Mouse (Mus musculus) heart, embryonic 14.5 days (tissue): Measurements from ENCODE around the gene Dapk1. TPM values are rescaled to one million over a fixed set of nuclear protein-coding genes. Genes with fewer than 3 reads are reported as not detected.

ENCODE experiments used
- ATAC-seq: fragments of 200-750 bp; cut with Nextera tagmentation; 2 replicates; pipeline ENCODE4 v1.8.0; 2017; ENCODE audit warnings: low read depth, moderate TSS enrichment; ENCODE audit not compliant: insufficient number of reproducible peaks, insufficient read depth, low FRiP score
- H3K27ac ChIP-seq, 2 experiments: fragments of 200-500 bp in 1 of 2; fragments of 300-500 bp in 1 of 2; sonication (generic) in 1 of 2; replicated peaks in 1 of 2; 2 replicates each; pipeline ENCODE4 v1.5.1; 2012 to 2014; ENCODE audit warnings: low read depth in 2 of 2, low read length in 2 of 2, control low read depth in 1 of 2, mild to moderate bottlenecking in 1 of 2, mixed read lengths in 1 of 2; ENCODE audit not compliant: control insufficient read depth in 1 of 2, insufficient read depth in 1 of 2
- H3K27me3 ChIP-seq: fragments of 300-500 bp; sonication (generic); 2 replicates; pipeline ENCODE4 v1.6.1; 2014; ENCODE audit warnings: mild to moderate bottlenecking, low read length, control low read depth; ENCODE audit not compliant: control insufficient read depth, insufficient read depth
- H3K36me3 ChIP-seq: fragments of 300-500 bp; sonication (generic); 2 replicates; pipeline ENCODE4 v1.6.1; 2014; ENCODE audit warnings: mild to moderate bottlenecking, control low read depth, low read length, mixed read lengths; ENCODE audit not compliant: control insufficient read depth, insufficient read depth
- H3K4me1 ChIP-seq, 2 experiments: fragments of 200-500 bp in 1 of 2; fragments of 300-500 bp in 1 of 2; sonication (generic) in 1 of 2; 2 replicates each; pipeline ENCODE4 v1.6.1; 2012 to 2014; ENCODE audit warnings: low read length in 2 of 2, control low read depth in 1 of 2, mixed read lengths in 1 of 2; ENCODE audit not compliant: control insufficient read depth in 2 of 2, insufficient read depth in 2 of 2
- H3K4me2 ChIP-seq: fragments of 300-500 bp; sonication (generic); 2 replicates; pipeline ENCODE4 v1.6.1; 2014; ENCODE audit warnings: mild to moderate bottlenecking, low read length
- H3K4me3 ChIP-seq, 2 experiments: fragments of 200-500 bp in 1 of 2; fragments of 300-500 bp in 1 of 2; sonication (generic) in 1 of 2; 2 replicates each; pipeline ENCODE4 v1.5.1; 2012 to 2014; ENCODE audit warnings: low read length in 2 of 2, mild to moderate bottlenecking in 2 of 2, control low read depth in 1 of 2, low read depth in 1 of 2, moderate library complexity in 1 of 2; ENCODE audit not compliant: control insufficient read depth in 1 of 2, insufficient read depth in 1 of 2
- H3K9ac ChIP-seq: fragments of 300-500 bp; sonication (generic); 2 replicates; pipeline ENCODE4 v1.6.1; 2014; ENCODE audit warnings: mild to moderate bottlenecking, low read length
- H3K9me3 ChIP-seq: fragments of 300-500 bp; sonication (generic); 2 replicates; pipeline ENCODE4 v1.6.1; 2016; ENCODE audit warnings: low read length, control low read depth; ENCODE audit not compliant: control insufficient read depth
- WGBS: fragments of 180-500 bp; shearing (Covaris S2); extraction: QIAGEN DNeasy Blood & Tissue Kit; methylation state at CpG from one replicate; pipeline ENCODE4 v1.1.7; 2014; 5-methylcytosine and 5-hydroxymethylcytosine counted together
- polyA plus RNA-seq: library from polyadenylated mRNA; unstranded; fragments of >200 nt; fragmentation: Nextera tagmentation; extraction: Ambion mirVana; gene quantifications from 2 replicates; pipeline ENCODE4 v1.2.1, GENCODE M21; 2014

Dapk1 gene
- polyA plus RNA-seq, 1 experiment from 2014 or later, result 8.2 TPM

- no peak overlapping the region for H3K9ac ChIP-seq
- no peaks in the 10 kb centered on the region for H3K9me3 ChIP-seq
- no peaks in the 10 kb centered on the region for H3K27me3 ChIP-seq
- H3K4me1 ChIP-seq, result peaks cover 25 to 33% of the 10 kb centered on the region in 2 experiments
- WGBS, result 59% methylated on average over 11 of the region's 11 CpGs
- H3K27ac ChIP-seq, result no peak overlapping the region
- ATAC-seq, result peak; percentile 20; the same call in 1 of the 2 replicates
- no peak overlapping the region for H3K4me2 ChIP-seq
- H3K4me3 ChIP-seq, result no peak overlapping the region
- H3K36me3 ChIP-seq, result no peaks in the 10 kb centered on the region
Measured at GRCm38 (mm10) chr13:60672882-60673675, 71.3 kb downstream of the Dapk1 start.

- no peaks in the 10 kb centered on the region for H3K36me3 ChIP-seq
- H3K9me3 ChIP-seq, result no peaks in the 10 kb centered on the region
- H3K27me3 ChIP-seq, result no peaks in the 10 kb centered on the region
- no peak for ATAC-seq
- H3K4me2 ChIP-seq, result no peak overlapping the region
- H3K27ac ChIP-seq, result no peak overlapping the region
- no peak overlapping the region for H3K4me3 ChIP-seq
- WGBS, result 29% methylated on average over 2 of the region's 2 CpGs
- peaks cover 25 to 33% of the 10 kb centered on the region in 2 experiments for H3K4me1 ChIP-seq
- H3K9ac ChIP-seq, result no peak overlapping the region
Measured at GRCm38 (mm10) chr13:60674301-60674700, 72.6 kb downstream of the Dapk1 start.

- WGBS, result 36% methylated on average over 9 of the region's 9 CpGs
- Histone ChIP-seq H3K27ac (no peak overlapping the region), H3K27me3 (no peaks in the 10 kb centered on the region), H3K4me1 (peaks cover 25 to 33% of the 10 kb centered on the region in 2 experiments), H3K4me3 (no peak overlapping the region), H3K36me3 (no peaks in the 10 kb centered on the region), H3K4me2 (no peak overlapping the region; the same call in 1 of the 2 replicates), H3K9ac (no peak overlapping the region), H3K9me3 (no peaks in the 10 kb centered on the region)
- ATAC-seq, result no peak
Measured at GRCm38 (mm10) chr13:60674911-60675310, 73.2 kb downstream of the Dapk1 start.

GRCm38 (mm10) chr13:60675416-60675815, 73.7 kb downstream of the Dapk1 start:
- Histone ChIP-seq H3K4me1 (peaks cover 24 to 28% of the 10 kb centered on the region in 2 experiments), H3K27me3 (no peaks in the 10 kb centered on the region), H3K9ac (no peak overlapping the region), H3K9me3 (no peaks in the 10 kb centered on the region), H3K27ac (no peak overlapping the region), H3K4me2 (no peak overlapping the region), H3K36me3 (no peaks in the 10 kb centered on the region), H3K4me3 (no peak overlapping the region)
- 23% methylated on average over 4 of the region's 4 CpGs for WGBS
- ATAC-seq, result no peak

- H3K27me3 ChIP-seq, result no peaks in the 10 kb centered on the region
- ATAC-seq, result no peak
- no peaks in the 10 kb centered on the region for H3K9me3 ChIP-seq
- H3K4me2 ChIP-seq, result no peak overlapping the region
- no peak overlapping the region for H3K27ac ChIP-seq
- H3K36me3 ChIP-seq, result no peaks in the 10 kb centered on the region
- peaks cover 12 to 16% of the 10 kb centered on the region in 2 experiments for H3K4me1 ChIP-seq
- 73% methylated on average over 6 of the region's 6 CpGs for WGBS
- H3K4me3 ChIP-seq, result no peak overlapping the region
- H3K9ac ChIP-seq, result no peak overlapping the region
Measured at GRCm38 (mm10) chr13:60678912-60679311, 77.2 kb downstream of the Dapk1 start.

GRCm38 (mm10) chr13:60682714-60683695, 81.3 kb downstream of the Dapk1 start:
- no peak overlapping the region for H3K4me2 ChIP-seq
- H3K9ac ChIP-seq, result no peak overlapping the region
- H3K36me3 ChIP-seq, result no peaks in the 10 kb centered on the region
- H3K4me3 ChIP-seq, result no peak overlapping the region
- H3K9me3 ChIP-seq, result no peaks in the 10 kb centered on the region
- H3K27me3 ChIP-seq, result no peaks in the 10 kb centered on the region
- no peak for ATAC-seq
- 76% methylated on average over 15 of the region's 15 CpGs for WGBS
- peaks cover 30 to 38% of the 10 kb centered on the region in 2 experiments for H3K4me1 ChIP-seq
- H3K27ac ChIP-seq, result no peak overlapping the region; a peak in 2 of 4 replicates

- Histone ChIP-seq H3K4me2 (no peak overlapping the region), H3K9ac (no peak overlapping the region), H3K36me3 (no peaks in the 10 kb centered on the region), H3K4me1 (peaks cover 30 to 38% of the 10 kb centered on the region in 2 experiments), H3K27me3 (no peaks in the 10 kb centered on the region), H3K9me3 (no peaks in the 10 kb centered on the region), H3K27ac (peak overlapping the region in 1 of 2 experiments; percentile 65; a peak in 1 of 4 replicates), H3K4me3 (no peak overlapping the region)
- WGBS, result 44% methylated on average over 10 of the region's 10 CpGs
- no peak for ATAC-seq
Measured at GRCm38 (mm10) chr13:60684050-60684760, 82.5 kb downstream of the Dapk1 start.
